In the genomic region with DNA sequence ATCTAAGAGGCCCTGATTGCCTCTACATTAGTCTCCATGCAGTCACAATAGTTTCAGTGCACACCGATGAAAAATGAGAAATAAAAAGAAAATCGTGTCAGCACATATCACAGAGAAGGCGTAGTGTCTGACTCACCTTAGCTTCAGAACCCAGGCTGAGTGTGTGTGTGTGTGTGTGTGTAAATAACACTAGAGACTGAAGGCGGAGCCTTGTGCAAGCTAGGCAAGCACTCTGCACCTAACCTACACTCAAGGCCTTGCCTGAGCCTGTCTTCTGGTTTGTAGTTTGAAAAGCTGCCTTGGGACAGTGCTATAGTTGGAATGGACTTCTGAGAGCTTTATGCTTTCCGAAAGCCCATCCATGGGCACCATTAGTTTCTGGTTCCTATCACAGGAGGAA, we compare ENCODE assay signal across 22 mouse cellular contexts.
DNase-seq lines count a peak whose midpoint lies in the region; ATAC-seq and TF ChIP-seq lines count a peak whose summit lies in the region.
"Had no signal": no experiment of that assay in that cellular context is flagged by ENCODE, and none has a peak within 500 bp of the region (broad histone marks: within the 10 kb centered on the region; RNA-seq: fewer than 3 reads in every experiment).

No protein-coding gene starts in this region.

- H3K27ac ChIP-seq in lung, postnatal 0 days (ENCODE audit: low read length), result no peak overlapping the region
- no peak overlapping the region for H3K27ac ChIP-seq in midbrain, embryonic 11.5 days (ENCODE audit: low read depth, low read length)
- no peak overlapping the region for H3K27ac ChIP-seq in midbrain, embryonic 10.5 days (replicated peaks)
- no peak overlapping the region for H3K27ac ChIP-seq in stomach, postnatal 0 days (replicated peaks)
- H3K27ac ChIP-seq: embryonic facial prominence, embryonic 13.5 days; embryonic facial prominence, embryonic 15.5 days; forebrain, embryonic 10.5 days; forebrain, embryonic 12.5 days had no signal

- H3K27me3 ChIP-seq in lung, postnatal 0 days (replicated peaks; ENCODE audit: insufficient read depth, low read length), result no peaks in the 10 kb centered on the region
- H3K27me3 ChIP-seq in midbrain, embryonic 11.5 days (ENCODE audit: control insufficient read depth, insufficient read depth, low read length), result no peaks in the 10 kb centered on the region
- H3K27me3 ChIP-seq in midbrain, embryonic 10.5 days (ENCODE audit: low read depth, poor library complexity, severe bottlenecking), result no peaks in the 10 kb centered on the region
- no peaks in the 10 kb centered on the region for H3K27me3 ChIP-seq in stomach, postnatal 0 days (ENCODE audit: control insufficient read depth, insufficient read depth, low read length)
- H3K27me3 ChIP-seq: embryonic facial prominence, embryonic 13.5 days; embryonic facial prominence, embryonic 15.5 days; forebrain, embryonic 12.5 days had no signal

- H3K4me1 ChIP-seq in lung, postnatal 0 days (ENCODE audit: insufficient read depth, low read depth, low read length), result no peaks in the 10 kb centered on the region
- H3K4me1 ChIP-seq in midbrain, embryonic 11.5 days (ENCODE audit: control insufficient read depth, insufficient read depth, low read length), result no peaks in the 10 kb centered on the region
- H3K4me1 ChIP-seq in midbrain, embryonic 10.5 days, result no peaks in the 10 kb centered on the region
- H3K4me1 ChIP-seq in stomach, postnatal 0 days (replicated peaks; ENCODE audit: control insufficient read depth, insufficient read depth), result no peaks in the 10 kb centered on the region
- H3K4me1 ChIP-seq: forebrain, embryonic 10.5 days had no signal

- H3K9ac ChIP-seq in lung, postnatal 0 days (replicated peaks; ENCODE audit: low read depth), result no peak overlapping the region
- H3K9ac ChIP-seq in midbrain, embryonic 11.5 days (ENCODE audit: low read length), result no peak overlapping the region
- H3K9ac ChIP-seq in stomach, postnatal 0 days (ENCODE audit: low read length), result no peak overlapping the region
- H3K9ac ChIP-seq: embryonic facial prominence, embryonic 13.5 days; embryonic facial prominence, embryonic 15.5 days; forebrain, embryonic 12.5 days had no signal

- 70% methylated on average over 5 of the region's 5 CpGs for WGBS in lung, postnatal 0 days
- WGBS in midbrain, embryonic 11.5 days, result 90% methylated on average over 5 of the region's 5 CpGs
- WGBS in midbrain, embryonic 10.5 days, result 96% methylated on average over 5 of the region's 5 CpGs
- 64% methylated on average over 5 of the region's 5 CpGs for WGBS in stomach, postnatal 0 days

- no peak overlapping the region for H3K4me2 ChIP-seq in lung, postnatal 0 days (replicated peaks; ENCODE audit: low read depth, low read length)
- H3K4me2 ChIP-seq in midbrain, embryonic 11.5 days, result no peak overlapping the region
- no peak overlapping the region for H3K4me2 ChIP-seq in stomach, postnatal 0 days (replicated peaks; ENCODE audit: low read depth)
- H3K4me2 ChIP-seq: embryonic facial prominence, embryonic 13.5 days; embryonic facial prominence, embryonic 15.5 days; forebrain, embryonic 12.5 days had no signal

- H3K9me3 ChIP-seq in lung, postnatal 0 days (ENCODE audit: low read length), result no peaks in the 10 kb centered on the region
- no peaks in the 10 kb centered on the region for H3K9me3 ChIP-seq in midbrain, embryonic 11.5 days (ENCODE audit: control insufficient read depth, low read length)
- no peaks in the 10 kb centered on the region for H3K9me3 ChIP-seq in midbrain, embryonic 10.5 days (replicated peaks)
- no peaks in the 10 kb centered on the region for H3K9me3 ChIP-seq in stomach, postnatal 0 days (ENCODE audit: control insufficient read depth, low read length)
- H3K9me3 ChIP-seq: embryonic facial prominence, embryonic 13.5 days; embryonic facial prominence, embryonic 15.5 days; forebrain, embryonic 10.5 days; forebrain, embryonic 12.5 days had no signal

- TF ChIP-seq CTCF in lung, postnatal 0 days (IDR thresholded peaks at IDR 0.05), result no peak
- no peak for TF ChIP-seq CTCF in stomach, postnatal 0 days (IDR thresholded peaks at IDR 0.05; ENCODE audit: low read depth)

- no peaks in the 10 kb centered on the region for H3K36me3 ChIP-seq in lung, postnatal 0 days (ENCODE audit: insufficient read depth, low read length)
- no peaks in the 10 kb centered on the region for H3K36me3 ChIP-seq in midbrain, embryonic 11.5 days (ENCODE audit: control insufficient read depth, insufficient read depth, low read length)
- H3K36me3 ChIP-seq in midbrain, embryonic 10.5 days, result no peaks in the 10 kb centered on the region
- H3K36me3 ChIP-seq in stomach, postnatal 0 days (ENCODE audit: control insufficient read depth, insufficient read depth, low read length), result no peaks in the 10 kb centered on the region
- H3K36me3 ChIP-seq: embryonic facial prominence, embryonic 13.5 days; embryonic facial prominence, embryonic 15.5 days; forebrain, embryonic 10.5 days; forebrain, embryonic 12.5 days had no signal

- no peak for TF ChIP-seq EP300 in lung, postnatal 0 days (IDR thresholded peaks at IDR 0.05)
- TF ChIP-seq EP300 in stomach, postnatal 0 days (optimal IDR thresholded peaks at IDR 0.05), result no peak

- ATAC-seq in lung, postnatal 0 days, result peak; percentile 84
- no peak for ATAC-seq in midbrain, embryonic 11.5 days (ENCODE audit: low FRiP score)
- peak; percentile 59; the same call in 1 of the 2 replicates for ATAC-seq in stomach, postnatal 0 days (ENCODE audit: low FRiP score, low TSS enrichment)
- ATAC-seq: forebrain, embryonic 14.5 days had no signal

- no peak overlapping the region for H3K4me3 ChIP-seq in lung, postnatal 0 days (ENCODE audit: low read depth, low read length)
- H3K4me3 ChIP-seq in midbrain, embryonic 11.5 days (ENCODE audit: low read depth, low read length), result no peak overlapping the region
- no peak overlapping the region for H3K4me3 ChIP-seq in midbrain, embryonic 10.5 days
- H3K4me3 ChIP-seq in stomach, postnatal 0 days (ENCODE audit: low read depth, low read length), result no peak overlapping the region
- H3K4me3 ChIP-seq: embryonic facial prominence, embryonic 13.5 days; embryonic facial prominence, embryonic 15.5 days; erythroblast, embryonic 14.5 days; forebrain, embryonic 10.5 days; forebrain, embryonic 12.5 days had no signal

- DNase-seq in lung, postnatal 0 days (ENCODE audit: low spot score), result peak; percentile 61
- DNase-seq in lung, postnatal 4 days, result no peak
- DNase-seq in midbrain, embryonic 11.5 days (ENCODE audit: low spot score, missing footprints), result peak; percentile 78
- DNase-seq in midbrain, embryonic 10.5 days (ENCODE audit: low spot score), result no peak
- no peak for DNase-seq in stomach, postnatal 0 days (ENCODE audit: low spot score)
- no peak for DNase-seq in left cerebral cortex, adult 11 months (ENCODE audit: low spot score)
- DNase-seq: adrenal gland, adult 2 months; adrenal gland, postnatal 10 days; adrenal gland, postnatal 25 days; cerebellum, adult 11 months; cerebellum, adult 18-20 months; cerebellum, adult 8-10 months; cerebellum, adult 9-11 months; cerebellum, postnatal 14 days; cerebellum, postnatal 36 days; embryo, embryonic 11 days had no signal

Comparison
In these comparisons a context has a peak if more than half of its experiments do, and no peak if none do; other contexts are left out.
1. DNase-seq: peak in lung, postnatal 0 days (single experiment) and midbrain, embryonic 11.5 days (single experiment); none in lung, postnatal 4 days (0 of 2), midbrain, embryonic 10.5 days (single experiment), stomach, postnatal 0 days (single experiment) and left cerebral cortex, adult 11 months (single experiment).